Mouse (Mus musculus) neural tube, embryonic 13.5 days (tissue): Measurements from ENCODE around the gene Epb41l2. TPM values are rescaled to one million over a fixed set of nuclear protein-coding genes. Genes with fewer than 3 reads are reported as not detected.

Source experiments
- ATAC-seq: fragments of 200-750 bp; cut with Nextera tagmentation; 2 replicates; pipeline ENCODE4 v1.8.0; 2017; ENCODE audit warnings: low read depth, mild to moderate bottlenecking, moderate TSS enrichment, moderate library complexity
- H3K27ac ChIP-seq: fragments of 300-500 bp; sonication (generic); replicated peaks from 2 replicates; pipeline ENCODE4 v1.5.1; 2015; ENCODE audit warnings: moderate library complexity, mild to moderate bottlenecking, inconsistent platforms
- H3K27me3 ChIP-seq: fragments of 300-500 bp; sonication (generic); 2 replicates; pipeline ENCODE4 v1.6.1; 2015; ENCODE audit warnings: mild to moderate bottlenecking, inconsistent platforms
- H3K36me3 ChIP-seq: fragments of 300-500 bp; sonication (generic); 2 replicates; pipeline ENCODE4 v1.6.1; 2015; ENCODE audit warnings: mild to moderate bottlenecking, inconsistent platforms
- H3K4me1 ChIP-seq: fragments of 300-500 bp; sonication (generic); replicated peaks from 2 replicates; pipeline ENCODE4 v1.6.1; 2015; ENCODE audit warnings: inconsistent platforms
- H3K4me2 ChIP-seq: fragments of 300-500 bp; sonication (generic); 2 replicates; pipeline ENCODE4 v1.6.1; 2015; ENCODE audit warnings: inconsistent platforms, mild to moderate bottlenecking, moderate library complexity
- H3K4me3 ChIP-seq: fragments of 300-500 bp; sonication (generic); 2 replicates; pipeline ENCODE4 v1.5.1; 2015; ENCODE audit warnings: mild to moderate bottlenecking, inconsistent platforms
- H3K9ac ChIP-seq: fragments of 300-500 bp; sonication (generic); 2 replicates; pipeline ENCODE4 v1.6.1; 2015; ENCODE audit warnings: moderate library complexity, mild to moderate bottlenecking, inconsistent platforms
- H3K9me3 ChIP-seq: fragments of 300-500 bp; sonication (generic); 2 replicates; pipeline ENCODE4 v1.6.1; 2016; ENCODE audit warnings: inconsistent platforms
- WGBS: fragments of 180-500 bp; shearing (Covaris S2); methylation state at CpG from one replicate; pipeline ENCODE4 v1.1.7; 2015; 5-methylcytosine and 5-hydroxymethylcytosine counted together
- polyA plus RNA-seq: library from polyadenylated mRNA; unstranded; fragments of >200 nt; fragmentation: Nextera tagmentation; extraction: Ambion mirVana; gene quantifications from 2 replicates; pipeline ENCODE4 v1.2.1, GENCODE M21; 2015

The Epb41l2 gene
- polyA plus RNA-seq, 1 experiment from 2014 or later = 29.1 TPM

DNA sequence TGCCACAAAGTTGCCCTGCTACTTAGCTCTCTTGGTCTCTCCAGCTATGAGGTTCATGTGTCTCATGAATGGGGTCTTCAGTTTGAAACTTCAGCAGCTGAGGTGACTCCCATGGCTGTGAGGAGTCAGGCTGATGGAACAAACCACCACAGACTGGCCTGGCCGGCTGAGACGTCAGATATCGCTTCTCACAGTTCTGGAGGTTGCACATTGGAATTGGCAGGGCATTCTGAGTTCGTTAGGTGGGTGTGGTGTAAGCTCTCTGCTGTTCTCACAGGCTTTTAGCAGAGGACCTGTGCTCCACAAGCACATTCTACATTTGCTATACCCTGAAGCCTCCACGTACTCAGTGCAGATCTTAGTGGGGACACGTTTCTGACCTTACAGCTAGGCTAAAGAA is 71.3 kb downstream of the Epb41l2 start:
- no peaks in the 10 kb centered on the region for H3K36me3 ChIP-seq
- H3K4me1 ChIP-seq = peaks cover 10% of the 10 kb centered on the region
- no peak overlapping the region for H3K4me3 ChIP-seq
- no peaks in the 10 kb centered on the region for H3K27me3 ChIP-seq
- no peak for ATAC-seq
- H3K27ac ChIP-seq = no peak overlapping the region
- no peak overlapping the region for H3K9ac ChIP-seq
- H3K9me3 ChIP-seq = no peaks in the 10 kb centered on the region
- H3K4me2 ChIP-seq = no peak overlapping the region
- WGBS = 67% methylated on average over 6 of the region's 6 CpGs

DNA sequence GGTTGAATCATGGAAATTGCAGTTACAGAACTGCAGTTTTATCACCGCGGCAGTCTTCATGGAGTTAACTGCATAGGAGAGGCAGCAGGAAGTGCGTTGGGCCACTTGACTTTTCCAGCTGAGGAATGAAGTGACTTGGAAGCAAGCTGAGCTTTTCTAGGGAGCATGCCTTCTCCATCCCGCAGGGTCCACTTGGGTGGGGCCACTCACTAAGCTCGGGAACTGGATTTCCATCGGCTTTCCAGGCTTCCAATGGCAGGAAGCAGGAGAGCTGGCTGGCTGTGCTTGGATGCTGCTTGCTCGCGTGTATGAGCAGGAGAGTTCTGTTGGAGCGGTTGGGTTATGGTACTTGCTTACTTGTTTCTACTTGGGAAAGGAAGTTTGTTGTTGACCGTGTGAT is 72.8 kb downstream of the Epb41l2 start:
- Histone ChIP-seq H3K4me3 (no peak overlapping the region), H3K9ac (no peak overlapping the region), H3K36me3 (no peaks in the 10 kb centered on the region), H3K9me3 (no peaks in the 10 kb centered on the region), H3K27me3 (no peaks in the 10 kb centered on the region), H3K27ac (no peak overlapping the region), H3K4me2 (no peak overlapping the region), H3K4me1 (peaks cover 7% of the 10 kb centered on the region)
- no peak for ATAC-seq
- 60% methylated on average over 10 of the region's 10 CpGs for WGBS

- WGBS = 58% methylated on average over 5 of the region's 5 CpGs
Observed at GRCm38 (mm10) chr10:25432938-25433337, 73.3 kb downstream of the Epb41l2 start.

DNA sequence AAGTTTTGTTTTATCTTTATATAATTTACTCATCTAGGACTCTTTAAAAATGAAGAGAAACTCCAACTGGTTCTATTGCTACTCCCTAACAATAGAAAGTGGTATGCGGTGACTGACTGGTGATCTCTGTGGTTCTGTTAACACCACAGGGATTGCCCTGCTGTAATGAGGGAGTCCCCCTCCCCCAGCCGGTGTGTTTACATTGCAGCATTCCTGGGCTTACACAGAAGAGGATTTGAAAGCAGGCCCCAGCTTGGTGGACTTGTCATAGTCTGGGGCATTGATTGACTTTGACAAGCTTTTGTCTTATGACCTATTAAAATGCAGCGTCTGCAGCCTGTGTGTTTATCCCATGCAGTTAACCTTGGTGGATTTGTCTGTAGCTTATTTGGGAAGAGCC is 73.9 kb downstream of the Epb41l2 start:
- Histone ChIP-seq H3K27ac (no peak overlapping the region), H3K9ac (no peak overlapping the region), H3K9me3 (no peaks in the 10 kb centered on the region), H3K4me2 (no peak overlapping the region), H3K4me1 (no peaks in the 10 kb centered on the region; the same call in 1 of the 2 replicates), H3K27me3 (no peaks in the 10 kb centered on the region), H3K36me3 (no peaks in the 10 kb centered on the region), H3K4me3 (no peak overlapping the region)
- ATAC-seq = no peak
- WGBS = 15% methylated on average over 3 of the region's 3 CpGs

More at GRCm38 (mm10) chr10:25432938-25433337, 73.3 kb downstream of the Epb41l2 start:
- no peaks in the 10 kb centered on the region for H3K36me3 ChIP-seq
- no peaks in the 10 kb centered on the region for H3K27me3 ChIP-seq
- no peaks in the 10 kb centered on the region for H3K9me3 ChIP-seq
- H3K4me1 ChIP-seq = peaks cover 2% of the 10 kb centered on the region; the same call in 1 of the 2 replicates
- H3K9ac ChIP-seq = no peak overlapping the region
- H3K4me2 ChIP-seq = no peak overlapping the region
- H3K27ac ChIP-seq = no peak overlapping the region
- H3K4me3 ChIP-seq = no peak overlapping the region
- ATAC-seq = no peak

GRCm38 (mm10) chr10:25434358-25435044 is 74.9 kb downstream of the Epb41l2 start:
- H3K27me3 ChIP-seq = no peaks in the 10 kb centered on the region
- no peak overlapping the region for H3K27ac ChIP-seq
- 0 out of 2 replicates have a peak overlapping the region, but pooled peaks have one; percentile 16 for H3K4me2 ChIP-seq
- no peaks in the 10 kb centered on the region; the same call in 1 of the 2 replicates for H3K4me1 ChIP-seq
- no peak for ATAC-seq
- H3K9ac ChIP-seq = no peak overlapping the region
- no peak overlapping the region for H3K4me3 ChIP-seq
- 70% methylated on average over 13 of the region's 13 CpGs for WGBS
- H3K9me3 ChIP-seq = no peaks in the 10 kb centered on the region
- H3K36me3 ChIP-seq = no peaks in the 10 kb centered on the region

DNA sequence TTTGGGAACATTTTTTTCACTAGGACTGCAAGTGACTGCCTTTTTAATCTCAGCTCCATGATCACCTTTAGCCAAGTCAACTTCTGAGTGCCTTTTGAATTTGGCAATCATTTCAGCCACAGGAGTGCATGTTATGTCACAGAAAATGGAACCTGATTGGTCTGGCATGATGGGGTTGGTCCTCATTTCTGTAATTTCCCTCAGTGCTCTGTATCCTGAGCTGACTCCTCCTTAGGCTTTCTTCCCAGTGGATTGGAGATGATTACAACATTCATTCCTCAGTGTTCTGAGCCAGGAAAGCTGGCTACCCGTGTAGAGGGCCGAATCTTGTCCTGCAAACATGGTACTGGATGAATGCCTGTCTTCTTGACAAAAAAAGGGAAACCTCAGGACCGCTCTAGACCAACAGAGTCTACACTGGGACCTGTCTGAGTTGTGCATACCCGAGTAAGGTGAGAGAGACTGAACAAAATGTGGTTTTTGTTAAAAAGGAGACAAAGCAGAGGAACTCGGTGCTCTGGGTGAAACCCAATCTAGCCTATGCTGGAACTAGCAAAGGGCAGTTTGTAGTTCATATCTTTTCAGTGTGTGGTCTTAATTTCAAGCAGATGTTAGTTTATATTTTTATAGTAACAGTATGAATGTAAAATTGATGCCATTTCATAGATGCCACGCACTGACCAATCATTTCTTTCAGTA is 77.3 kb downstream of the Epb41l2 start:
- no peak overlapping the region for H3K27ac ChIP-seq
- 80% methylated on average over 6 of the region's 6 CpGs for whole genome bisulfite sequencing
- H3K4me1 ChIP-seq = no peaks in the 10 kb centered on the region; the same call in 1 of the 2 replicates
- no peaks in the 10 kb centered on the region; the same call in 1 of the 2 replicates for H3K36me3 ChIP-seq
- H3K27me3 ChIP-seq = no peaks in the 10 kb centered on the region
- ATAC-seq = no peak
- no peaks in the 10 kb centered on the region for H3K9me3 ChIP-seq
- H3K4me2 ChIP-seq = no peak overlapping the region
- no peak overlapping the region for H3K4me3 ChIP-seq
- no peak overlapping the region for H3K9ac ChIP-seq

GRCm38 (mm10) chr10:25437586-25438298 is 78.1 kb downstream of the Epb41l2 start:
- no peaks in the 10 kb centered on the region for H3K27me3 ChIP-seq
- no peaks in the 10 kb centered on the region; the same call in 1 of the 2 replicates for H3K36me3 ChIP-seq
- H3K9ac ChIP-seq = no peak overlapping the region
- H3K9me3 ChIP-seq = no peaks in the 10 kb centered on the region
- WGBS = 89% methylated on average over 6 of the region's 6 CpGs
- H3K4me3 ChIP-seq = no peak overlapping the region
- ATAC-seq = no peak
- no peaks in the 10 kb centered on the region; the same call in 1 of the 2 replicates for H3K4me1 ChIP-seq
- H3K27ac ChIP-seq = no peak overlapping the region
- no peak overlapping the region for H3K4me2 ChIP-seq

GRCm38 (mm10) chr10:25438299-25438680 is 78.7 kb downstream of the Epb41l2 start:
- Histone ChIP-seq H3K9me3 (no peaks in the 10 kb centered on the region), H3K4me1 (no peaks in the 10 kb centered on the region), H3K9ac (no peak overlapping the region), H3K36me3 (no peaks in the 10 kb centered on the region; the same call in 1 of the 2 replicates), H3K27ac (no peak overlapping the region), H3K4me3 (no peak overlapping the region), H3K27me3 (no peaks in the 10 kb centered on the region), H3K4me2 (no peak overlapping the region)
- no peak for ATAC-seq
- WGBS = 86% methylated on average over 8 of the region's 8 CpGs

GRCm38 (mm10) chr10:25439163-25439562 is 79.6 kb downstream of the Epb41l2 start:
- Histone ChIP-seq H3K4me1 (no peaks in the 10 kb centered on the region), H3K4me2 (no peak overlapping the region), H3K27ac (no peak overlapping the region), H3K9me3 (no peaks in the 10 kb centered on the region), H3K36me3 (peaks cover 5% of the 10 kb centered on the region), H3K27me3 (no peaks in the 10 kb centered on the region), H3K9ac (no peak overlapping the region), H3K4me3 (no peak overlapping the region)
- no peak for ATAC-seq
- WGBS = 54% methylated on average over 4 of the region's 4 CpGs

GRCm38 (mm10) chr10:25439856-25440255 is 80.3 kb downstream of the Epb41l2 start:
- Histone ChIP-seq H3K4me3 (no peak overlapping the region), H3K36me3 (peaks cover 9% of the 10 kb centered on the region), H3K9ac (no peak overlapping the region), H3K9me3 (no peaks in the 10 kb centered on the region), H3K27me3 (no peaks in the 10 kb centered on the region), H3K4me2 (no peak overlapping the region), H3K4me1 (no peaks in the 10 kb centered on the region), H3K27ac (no peak overlapping the region)
- WGBS = 93% methylated on average over 3 of the region's 3 CpGs
- no peak for ATAC-seq

GRCm38 (mm10) chr10:25441405-25441804 is 81.8 kb downstream of the Epb41l2 start:
- Histone ChIP-seq H3K36me3 (peaks cover 9% of the 10 kb centered on the region), H3K4me3 (no peak overlapping the region), H3K4me1 (no peaks in the 10 kb centered on the region), H3K9ac (no peak overlapping the region), H3K27me3 (no peaks in the 10 kb centered on the region), H3K9me3 (no peaks in the 10 kb centered on the region), H3K4me2 (no peak overlapping the region), H3K27ac (no peak overlapping the region)
- 91% methylated on average over 7 of the region's 7 CpGs for WGBS
- no peak for ATAC-seq

DNA sequence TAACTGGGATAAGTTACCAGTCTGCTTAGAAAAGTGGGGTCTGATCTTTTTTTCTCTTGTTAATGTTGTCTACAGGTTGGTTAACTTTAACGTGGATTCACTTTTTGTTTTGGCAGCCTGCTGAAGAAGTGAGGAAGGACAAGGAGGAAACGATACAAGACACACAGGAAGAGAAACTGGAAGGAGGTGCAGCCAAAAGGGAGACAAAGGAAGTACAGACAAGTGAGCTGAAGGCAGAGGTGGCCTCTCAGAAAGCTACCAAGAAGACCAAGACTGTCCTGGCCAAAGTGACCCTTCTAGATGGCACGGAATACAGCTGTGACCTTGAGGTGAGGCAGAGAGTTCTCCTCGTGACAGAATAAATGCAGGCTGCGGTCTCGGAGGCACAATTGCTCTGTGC is 84.0 kb downstream of the Epb41l2 start:
- peaks cover 9% of the 10 kb centered on the region for H3K36me3 ChIP-seq
- H3K4me1 ChIP-seq = no peaks in the 10 kb centered on the region
- H3K9ac ChIP-seq = no peak overlapping the region
- ATAC-seq = no peak
- H3K9me3 ChIP-seq = no peaks in the 10 kb centered on the region
- H3K4me2 ChIP-seq = no peak overlapping the region
- no peak overlapping the region for H3K4me3 ChIP-seq
- H3K27ac ChIP-seq = no peak overlapping the region
- WGBS = 87% methylated on average over 6 of the region's 6 CpGs
- H3K27me3 ChIP-seq = no peaks in the 10 kb centered on the region
